Mouse (Mus musculus): ENCODE data around the gene Otud6a.
"Not testable (repeated sequence)": the region's sequence is repeated elsewhere in the genome, so short reads cannot be mapped to it uniquely, and the experiment has no call there.

The Otud6a gene

GRCm38 (mm10) chrX:100428693-100429092 lies at the start of gene Otud6a:
Gene Otud6a, plus strand, starts transcription at chrX:100429013.
- no peak for TF ChIP-seq GATA4 (IDR thresholded peaks at IDR 0.05; ENCODE audit: insufficient replicate concordance, low read length)

DNA sequence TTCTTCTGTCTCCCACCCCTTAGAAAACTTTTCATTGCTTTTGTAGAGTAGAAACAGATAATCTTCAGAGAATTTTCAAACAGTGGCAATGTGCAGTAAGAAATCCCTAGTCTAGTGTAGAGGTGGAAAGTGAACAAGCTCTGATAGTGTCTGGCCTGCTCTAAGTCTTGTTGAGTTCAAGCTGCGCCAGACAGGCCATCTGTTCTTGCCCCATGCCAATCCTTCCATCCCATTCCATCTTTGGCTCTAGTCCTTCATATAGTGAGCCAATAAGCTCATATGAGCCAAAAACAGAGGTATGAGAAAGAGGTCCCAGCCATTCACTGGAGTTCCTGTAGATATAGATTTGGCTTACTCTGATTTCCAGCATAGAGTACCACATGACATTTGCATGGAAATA lies 38.9 kb upstream of the Otud6a start:
- TF ChIP-seq GATA4 (IDR thresholded peaks at IDR 0.05; ENCODE audit: insufficient replicate concordance, low read length) = no peak

GRCm38 (mm10) chrX:100392304-100392703 lies 36.5 kb upstream of the Otud6a start:
- TF ChIP-seq GATA4 (IDR thresholded peaks at IDR 0.05; ENCODE audit: insufficient replicate concordance, low read length) = no peak

- no peak for TF ChIP-seq GATA4 (IDR thresholded peaks at IDR 0.05; ENCODE audit: insufficient replicate concordance, low read length)
Measured at GRCm38 (mm10) chrX:100394223-100394861, 34.5 kb upstream of the Otud6a start.

GRCm38 (mm10) chrX:100395026-100395425 lies 33.8 kb upstream of the Otud6a start:
- no peak for TF ChIP-seq GATA4 (IDR thresholded peaks at IDR 0.05; ENCODE audit: insufficient replicate concordance, low read length)

DNA sequence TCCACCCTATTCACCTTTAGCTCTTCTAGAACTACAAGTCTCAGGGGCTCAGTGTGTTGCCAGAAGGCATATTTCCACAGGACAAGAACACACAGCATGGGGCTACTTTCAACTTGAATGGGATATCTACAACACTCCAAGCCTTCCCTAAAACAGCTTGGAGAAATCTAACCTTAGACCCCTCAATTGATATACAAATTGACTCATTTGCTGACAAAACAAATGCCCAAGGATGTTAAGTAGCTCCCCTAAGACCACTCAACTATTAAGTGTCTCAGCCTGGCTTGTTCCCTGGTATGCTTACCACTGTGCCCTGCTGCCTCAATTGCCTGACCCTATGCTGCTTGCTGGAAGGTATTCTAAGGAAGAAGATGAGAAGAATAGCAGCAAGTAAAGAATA lies 27.9 kb upstream of the Otud6a start:
- TF ChIP-seq GATA4 (IDR thresholded peaks at IDR 0.05; ENCODE audit: insufficient replicate concordance, low read length) = no peak

GRCm38 (mm10) chrX:100401657-100402056 lies 27.2 kb upstream of the Otud6a start:
- TF ChIP-seq GATA4 (IDR thresholded peaks at IDR 0.05; ENCODE audit: insufficient replicate concordance, low read length) = no peak

DNA sequence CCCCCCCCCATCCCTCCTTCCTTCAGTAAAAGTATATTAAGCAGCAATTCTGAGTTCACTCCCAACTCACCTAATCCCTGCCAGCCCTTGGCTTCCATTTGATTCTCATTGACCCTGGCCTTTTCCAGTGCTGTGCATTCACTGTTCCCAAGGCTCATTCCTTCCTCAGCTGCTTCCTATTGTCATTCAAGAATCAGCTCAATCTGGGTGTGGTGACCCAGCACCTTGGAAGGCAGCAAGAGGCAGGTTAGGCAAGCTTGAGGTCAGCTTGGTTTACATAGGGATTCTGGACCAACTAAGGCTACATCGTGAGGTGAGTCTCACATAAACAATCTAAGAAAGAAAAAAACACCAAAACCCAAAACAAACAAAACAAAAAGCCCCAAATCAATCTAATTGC lies 19.6 kb upstream of the Otud6a start:
- TF ChIP-seq GATA4 (IDR thresholded peaks at IDR 0.05; ENCODE audit: insufficient replicate concordance, low read length) = no peak

DNA sequence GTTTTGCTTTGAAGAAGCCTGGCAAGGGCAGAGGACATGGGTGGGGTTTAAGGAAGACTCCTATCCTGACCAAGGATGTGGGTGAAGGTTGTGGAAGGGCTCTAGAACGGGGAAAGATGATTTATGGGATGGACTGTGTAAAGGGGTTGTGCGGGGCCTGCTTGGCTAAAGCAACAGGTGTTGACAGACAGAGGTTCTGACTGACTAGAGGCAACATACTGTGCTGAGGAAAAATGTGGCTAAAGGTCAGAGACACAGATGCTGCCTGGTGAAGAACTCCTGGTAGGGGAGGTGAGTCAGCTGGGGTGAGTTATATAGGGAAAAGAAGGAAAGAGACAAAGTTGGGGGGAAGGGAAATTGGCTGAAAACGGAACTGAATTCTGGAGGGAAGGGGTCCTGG lies 3.5 kb downstream of the Otud6a start:
- no peak for TF ChIP-seq GATA4 (IDR thresholded peaks at IDR 0.05; ENCODE audit: insufficient replicate concordance, low read length)

DNA sequence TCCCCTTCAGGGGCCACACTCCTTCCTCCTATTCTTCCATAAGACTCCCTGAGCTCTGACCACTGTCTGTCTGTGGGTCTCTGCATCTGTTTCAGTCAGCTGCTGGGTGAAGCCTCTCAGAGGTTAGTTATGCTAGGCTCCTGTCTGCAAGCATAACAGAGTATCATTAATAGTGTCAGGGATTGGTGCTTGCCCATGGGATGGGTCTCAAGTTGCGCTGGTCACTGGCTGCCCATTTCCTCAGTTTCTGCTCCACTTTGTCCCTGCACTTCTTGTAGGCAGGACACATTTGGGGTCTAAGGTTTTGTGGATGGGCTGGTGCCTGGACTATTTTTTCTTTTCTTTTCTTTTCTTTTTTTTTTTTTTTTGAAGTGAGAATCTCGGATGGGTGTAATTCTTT lies 13.8 kb downstream of the Otud6a start, which contains the start of gene Awat2:
Awat2 (minus strand) TSS at position 101 of the 400 bp plus-strand sequence.
- TF ChIP-seq GATA4 (IDR thresholded peaks at IDR 0.05; ENCODE audit: insufficient replicate concordance, low read length) = not testable (repeated sequence)

DNA sequence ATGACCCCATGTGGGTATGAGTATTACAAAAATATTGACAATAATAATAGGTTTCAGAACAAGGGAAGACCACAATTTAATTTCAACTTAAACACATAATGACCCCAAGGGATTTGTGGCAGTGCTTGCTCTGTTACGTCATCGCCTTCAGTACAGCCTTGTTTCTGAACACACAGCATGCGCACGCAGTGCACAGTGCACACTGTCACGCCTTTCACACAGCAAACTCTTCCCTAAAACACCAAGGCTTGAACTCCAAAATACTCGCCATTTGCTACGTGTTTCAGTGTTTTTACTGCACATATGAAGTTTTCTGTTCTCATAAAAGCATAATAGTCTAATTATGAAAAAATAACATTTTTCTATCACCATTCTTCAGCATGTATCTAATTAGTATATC lies 14.7 kb downstream of the Otud6a start:
- no peak for TF ChIP-seq GATA4 (IDR thresholded peaks at IDR 0.05; ENCODE audit: insufficient replicate concordance, low read length)

GRCm38 (mm10) chrX:100468047-100468446 lies 39.2 kb downstream of the Otud6a start:
- TF ChIP-seq GATA4 (IDR thresholded peaks at IDR 0.05; ENCODE audit: insufficient replicate concordance, low read length) = no peak

GRCm38 (mm10) chrX:100470126-100470525 lies 41.3 kb downstream of the Otud6a start:
- TF ChIP-seq GATA4 (IDR thresholded peaks at IDR 0.05; ENCODE audit: insufficient replicate concordance, low read length) = no peak

DNA sequence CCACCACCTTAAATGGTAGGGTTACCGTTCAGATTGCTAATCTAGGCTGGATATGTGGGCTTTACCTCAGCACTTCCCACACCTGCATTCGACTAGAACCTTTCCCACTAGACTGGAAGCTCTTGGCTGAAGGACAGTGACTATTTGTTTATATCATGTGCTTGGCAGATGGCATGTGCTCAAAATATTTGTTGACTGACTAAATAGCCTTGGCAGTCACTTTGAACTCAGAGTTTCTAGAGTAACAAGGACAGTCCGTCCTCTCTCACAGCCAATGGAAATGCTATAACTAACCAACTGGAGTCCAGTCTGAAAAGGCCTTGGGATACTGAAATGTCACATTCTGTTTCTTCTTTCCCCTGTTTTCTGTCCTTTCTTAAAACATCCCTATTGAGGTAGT lies 42.7 kb downstream of the Otud6a start:
- no peak for TF ChIP-seq GATA4 (IDR thresholded peaks at IDR 0.05; ENCODE audit: insufficient replicate concordance, low read length)

DNA sequence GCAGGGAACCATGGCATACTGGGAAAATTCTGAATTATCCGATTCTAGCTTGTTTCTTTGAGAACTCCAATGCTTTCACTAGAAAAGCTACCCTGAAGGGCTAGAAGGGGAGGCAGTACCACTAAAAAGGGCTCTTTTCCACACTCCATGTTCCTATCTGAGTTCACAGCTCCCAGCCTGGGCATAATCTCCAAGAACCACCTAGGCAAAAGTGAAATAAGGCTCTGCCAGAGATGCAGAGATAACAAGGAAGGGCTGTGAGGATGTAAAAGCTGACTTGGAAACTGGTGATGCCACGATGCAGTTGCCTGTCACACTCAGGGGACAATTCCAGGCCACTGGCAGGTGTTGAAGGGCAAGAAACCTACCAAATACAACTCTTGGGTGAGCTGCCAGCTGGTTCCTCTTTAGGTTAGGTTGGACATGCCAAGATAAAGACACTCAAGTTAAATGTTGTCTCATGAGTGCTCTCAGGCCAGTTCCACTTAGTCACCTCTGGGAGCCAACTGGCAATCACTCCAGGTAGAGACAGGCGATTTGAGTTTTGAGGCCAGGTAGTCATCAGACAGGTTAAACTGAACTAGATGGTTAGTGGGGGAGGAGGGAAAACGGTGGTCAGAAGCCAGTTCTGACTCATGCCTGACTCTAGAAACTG lies 46.9 kb downstream of the Otud6a start:
- no peak for TF ChIP-seq GATA4 (IDR thresholded peaks at IDR 0.05; ENCODE audit: insufficient replicate concordance, low read length)
